Mouse (Mus musculus) liver, embryonic 14.5 days (tissue): Measurements from ENCODE around the gene Fzd5.

ENCODE experiments used
- CTCF ChIP-seq: IDR thresholded peaks from 2 replicates; pipeline ENCODE4 v1.5.1; 2016; ENCODE audit warnings: antibody characterized with exemption, low read depth, control low read depth
- EP300 ChIP-seq: IDR thresholded peaks from 2 replicates; pipeline ENCODE4 v1.6.1; 2016; ENCODE audit warnings: antibody characterized with exemption, low read depth

DNA sequence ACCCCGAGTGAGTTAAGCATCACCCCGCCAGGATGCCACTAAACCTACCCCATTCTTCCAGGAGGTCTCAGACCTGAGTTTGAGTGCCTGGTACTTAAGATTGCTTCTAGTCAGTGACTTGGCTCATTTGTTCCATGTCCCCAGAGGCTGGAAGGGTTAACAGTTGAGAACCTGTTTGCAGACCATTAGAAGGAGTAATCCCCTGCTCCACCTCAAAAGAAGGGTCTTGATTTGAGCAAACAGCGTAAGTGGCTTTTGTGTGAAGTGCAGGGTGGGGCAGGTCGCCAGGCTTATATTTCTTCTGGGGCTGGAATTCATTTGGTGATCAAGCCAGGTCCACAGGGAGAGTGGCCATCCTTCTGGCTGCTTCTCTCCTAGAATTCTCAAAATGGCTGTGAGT, 35.8 kb upstream of the Fzd5 start:
- TF ChIP-seq CTCF = no peak
- no peak for TF ChIP-seq EP300
